Mouse (Mus musculus) B cell, adult (primary cell): ENCODE data around the gene Epsti1. TPM values are rescaled to one million over a fixed set of nuclear protein-coding genes. Genes with fewer than 3 reads are reported as not detected.

Experiments used
- total RNA-seq: library from RNA; stranded (reverse); gene quantifications from 4 replicates; pipeline ENCODE4 v1.2.4, GENCODE M21; 2023; ENCODE audit not compliant: inconsistent age

Gene Epsti1
- 47.6 to 59.9 TPM (median 50.4 TPM) in 4 replicates for total RNA-seq

DNA sequence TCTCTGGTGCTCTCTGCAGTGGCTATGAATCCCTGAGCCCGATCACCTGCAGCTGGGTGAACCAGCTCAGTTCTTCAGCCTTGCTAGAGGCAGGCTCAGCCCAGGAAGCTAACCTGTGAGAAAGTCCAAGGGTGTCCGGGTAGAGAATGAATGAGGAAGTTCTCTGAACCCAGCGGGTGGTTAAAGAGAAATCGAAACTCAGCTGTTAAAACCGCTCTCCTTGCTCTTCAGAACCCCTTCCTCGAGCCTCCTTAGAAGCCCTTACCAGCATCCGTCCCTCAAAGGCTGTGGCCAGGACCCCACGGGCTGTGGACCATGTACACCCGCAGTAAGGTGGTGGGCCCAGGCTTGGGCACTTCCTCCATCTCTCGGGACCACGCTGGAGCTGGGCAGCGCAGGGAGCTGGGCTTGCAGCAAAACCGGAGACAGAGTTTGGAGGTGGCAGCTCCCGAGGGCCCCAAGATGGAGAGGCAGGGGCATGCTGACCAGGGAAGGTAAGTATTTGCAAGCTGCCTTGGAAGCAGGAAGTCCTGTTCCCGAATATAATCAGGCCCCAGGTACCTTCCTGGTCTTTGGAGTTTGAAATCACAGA is at the start of gene Epsti1:
Gene Epsti1, plus strand, starts transcription at position 69 of the 592 bp plus-strand sequence.

GRCm38 (mm10) chr14:77874304-77875241 is 29.5 kb upstream of the Epsti1 start, which contains the start of gene Dnajc15:
Gene Dnajc15, minus strand, starts transcription at chr14:77875125.

Other genes with a start within 250 kb of the Epsti1 start
- gene Dnajc15, start 29.1 kb upstream of the Epsti1 start, total RNA-seq, result 22.1 to 28.6 TPM (median 25.4 TPM) in 4 replicates
- gene Fam216b, start 184.8 kb downstream of the Epsti1 start, total RNA-seq, result not detected in 4 replicates